Mouse (Mus musculus) CH12F3 (cell line): ENCODE results near the gene Acd.

Experiments
- in situ Hi-C: fragments of 300-500 bp; cut with MboI; formaldehyde crosslinking; loops from 2 replicates; pipeline ENCODE4 v1.14.3; 2020; ENCODE audit warnings: low sequenced_read_pairs

Acd gene

GRCm38 (mm10) chr8:105700966-105701824, at the start of gene Acd, which contains the start of gene Pard6a:
Gene Acd, minus strand, starts transcription at chr8:105701102.
Gene Pard6a, plus strand, starts transcription at chr8:105701148.
- in situ Hi-C loops = no loop called here

GRCm38 (mm10) chr8:105750606-105751005, 49.7 kb upstream of the Acd start:
- in situ Hi-C loops = no loop called here

GRCm38 (mm10) chr8:105743301-105743700, 42.4 kb upstream of the Acd start:
- in situ Hi-C loops = no loop called here

- in situ Hi-C loops = no loop called here
Observed at GRCm38 (mm10) chr8:105739216-105739615, 38.3 kb upstream of the Acd start.

GRCm38 (mm10) chr8:105732186-105732585, 31.3 kb upstream of the Acd start:
- in situ Hi-C loops = no loop called here

- in situ Hi-C loops = no loop called here
Observed at GRCm38 (mm10) chr8:105727397-105728124, 26.7 kb upstream of the Acd start.

- in situ Hi-C loops = no loop called here
Observed at GRCm38 (mm10) chr8:105725726-105726125, 24.8 kb upstream of the Acd start.

- in situ Hi-C loops = no loop called here
Observed at GRCm38 (mm10) chr8:105722861-105723260, 22.0 kb upstream of the Acd start.

- in situ Hi-C loops = loop anchor here (10.0 kb wide), 1 partner anchor 75 kb away; no protein-coding TSS in a partner anchor
Observed at GRCm38 (mm10) chr8:105719637-105720036, 18.7 kb upstream of the Acd start.

- in situ Hi-C loops = loop anchor here (10.0 kb wide), 1 partner anchor 78 kb away; no protein-coding TSS in a partner anchor
Observed at GRCm38 (mm10) chr8:105716302-105716945, 15.5 kb upstream of the Acd start.

- in situ Hi-C loops = loop anchor here (10.0 kb wide), 1 partner anchor 80 kb away; no protein-coding TSS in a partner anchor
Observed at GRCm38 (mm10) chr8:105715042-105715441, 14.1 kb upstream of the Acd start.

- in situ Hi-C loops = loop anchor here (10.0 kb wide), 1 partner anchor 81 kb away; no protein-coding TSS in a partner anchor
Observed at GRCm38 (mm10) chr8:105714139-105714538, 13.2 kb upstream of the Acd start.

- in situ Hi-C loops = loop anchor here (10.0 kb wide), 1 partner anchor 83 kb away; no protein-coding TSS in a partner anchor
Observed at GRCm38 (mm10) chr8:105712286-105712685, 11.4 kb upstream of the Acd start.

GRCm38 (mm10) chr8:105709317-105709716, 8.4 kb upstream of the Acd start:
- in situ Hi-C loops = no loop called here

GRCm38 (mm10) chr8:105708675-105709074, 7.8 kb upstream of the Acd start:
- in situ Hi-C loops = no loop called here

GRCm38 (mm10) chr8:105707498-105708403, 6.8 kb upstream of the Acd start, which contains the start of the genes 4933405L10Rik and Enkd1:
Gene 4933405L10Rik, plus strand, starts transcription at chr8:105707655.
Gene Enkd1, minus strand, starts transcription at chr8:105708210.
- in situ Hi-C loops = no loop called here

GRCm38 (mm10) chr8:105706426-105706825, 5.5 kb upstream of the Acd start:
- in situ Hi-C loops = no loop called here

- in situ Hi-C loops = no loop called here
Observed at GRCm38 (mm10) chr8:105704955-105705354, 4.1 kb upstream of the Acd start.

GRCm38 (mm10) chr8:105704146-105704812, 3.4 kb upstream of the Acd start:
- in situ Hi-C loops = no loop called here
